Mouse (Mus musculus) small intestine, adult 2 months (tissue): ENCODE data around the gene Gfod1.

Source experiments
- CTCF ChIP-seq: fragments of 200-500 bp; IDR thresholded peaks from 2 replicates; pipeline ENCODE4 v1.5.1; 2012; ENCODE audit warnings: low read depth, mild to moderate bottlenecking, control low read depth, inconsistent platforms, low read length, moderate library complexity, mixed read lengths; ENCODE audit not compliant: insufficient replicate concordance, insufficient read length; ENCODE audit errors: extremely low read depth
- POLR2A ChIP-seq: fragments of 200-500 bp; IDR thresholded peaks from 2 replicates; pipeline ENCODE4 v1.6.1; 2012; ENCODE audit warnings: low read depth, mild to moderate bottlenecking, control low read depth, inconsistent platforms, low read length, moderate library complexity

- TF ChIP-seq POLR2A (peak; percentile 82), CTCF (no peak)
These were observed 132.8 kb downstream of the Gfod1 start, which contains the start of gene Tbc1d7 for GRCm38 (mm10) chr13:43171020-43171710.
